Mouse (Mus musculus) erythroblast, embryonic 14.5 days (primary cell): ENCODE results near the gene Rpl18. TPM values are rescaled to one million over a fixed set of nuclear protein-coding genes. Genes with fewer than 3 reads are reported as not detected.

Experiments used
- H3K27me3 ChIP-seq: 2 replicates; pipeline ENCODE4 v1.6.1; 2012; ENCODE audit warnings: inconsistent platforms; ENCODE audit not compliant: control insufficient read depth
- H3K36me3 ChIP-seq: 2 replicates; pipeline ENCODE4 v1.6.1; 2012; ENCODE audit warnings: mild to moderate bottlenecking, inconsistent platforms; ENCODE audit not compliant: control insufficient read depth
- H3K4me1 ChIP-seq: 2 replicates; pipeline ENCODE4 v1.6.1; 2012; ENCODE audit warnings: inconsistent platforms; ENCODE audit not compliant: control insufficient read depth
- H3K4me3 ChIP-seq: replicated peaks from 2 replicates; pipeline ENCODE3; 2012; ENCODE audit warnings: moderate library complexity, mild to moderate bottlenecking, inconsistent platforms
- H3K9me3 ChIP-seq: 2 replicates; pipeline ENCODE4 v1.6.1; 2012; ENCODE audit warnings: low read length, inconsistent platforms, mixed read lengths; ENCODE audit not compliant: control insufficient read depth
- GATA1 ChIP-seq: IDR thresholded peaks from 2 replicates; pipeline ENCODE4 v1.6.1; 2012; ENCODE audit warnings: low read length, inconsistent platforms, mixed read lengths
- TAL1 ChIP-seq: IDR thresholded peaks from 3 replicates; pipeline ENCODE4 v1.6.1; 2012; ENCODE audit warnings: low read length, inconsistent platforms, mixed read lengths
- polyA plus RNA-seq: library from polyadenylated mRNA; stranded (reverse); fragments of >175 nt; gene quantifications from 2 replicates; pipeline ENCODE4 v1.2.3, GENCODE M21; 2012

The Rpl18 gene
- polyA plus RNA-seq, 1 experiment: 1,232 TPM

DNA sequence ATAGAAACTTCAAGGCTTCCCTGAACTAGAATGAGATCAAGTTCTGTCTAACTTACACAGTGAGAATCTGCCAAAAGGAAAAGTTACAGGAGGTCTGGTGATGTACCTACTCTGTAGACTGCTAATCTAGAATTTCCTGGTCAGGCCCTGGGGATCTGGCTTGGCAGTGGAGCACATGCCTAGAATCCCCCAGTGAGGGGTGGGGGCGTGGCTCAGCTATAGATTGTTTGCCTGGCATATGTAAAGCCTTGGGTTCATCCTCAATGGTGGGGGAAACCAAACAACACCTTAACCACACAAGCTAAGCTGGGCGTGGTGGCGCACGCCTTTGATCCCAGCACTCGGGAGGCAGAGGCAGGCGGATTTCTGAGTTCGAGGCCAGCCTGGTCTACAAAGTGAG is 17.4 kb upstream of the Rpl18 start:
- H3K9me3 ChIP-seq: peaks cover 2% of the 10 kb centered on the region; the same call in 1 of the 2 replicates
- no peak overlapping the region for H3K4me3 ChIP-seq
- peaks cover 50% of the 10 kb centered on the region for H3K27me3 ChIP-seq
- H3K4me1 ChIP-seq: no peaks in the 10 kb centered on the region; the same call in 1 of the 2 replicates
- no peaks in the 10 kb centered on the region for H3K36me3 ChIP-seq
- TF ChIP-seq TAL1 (no peak), GATA1 (no peak)

DNA sequence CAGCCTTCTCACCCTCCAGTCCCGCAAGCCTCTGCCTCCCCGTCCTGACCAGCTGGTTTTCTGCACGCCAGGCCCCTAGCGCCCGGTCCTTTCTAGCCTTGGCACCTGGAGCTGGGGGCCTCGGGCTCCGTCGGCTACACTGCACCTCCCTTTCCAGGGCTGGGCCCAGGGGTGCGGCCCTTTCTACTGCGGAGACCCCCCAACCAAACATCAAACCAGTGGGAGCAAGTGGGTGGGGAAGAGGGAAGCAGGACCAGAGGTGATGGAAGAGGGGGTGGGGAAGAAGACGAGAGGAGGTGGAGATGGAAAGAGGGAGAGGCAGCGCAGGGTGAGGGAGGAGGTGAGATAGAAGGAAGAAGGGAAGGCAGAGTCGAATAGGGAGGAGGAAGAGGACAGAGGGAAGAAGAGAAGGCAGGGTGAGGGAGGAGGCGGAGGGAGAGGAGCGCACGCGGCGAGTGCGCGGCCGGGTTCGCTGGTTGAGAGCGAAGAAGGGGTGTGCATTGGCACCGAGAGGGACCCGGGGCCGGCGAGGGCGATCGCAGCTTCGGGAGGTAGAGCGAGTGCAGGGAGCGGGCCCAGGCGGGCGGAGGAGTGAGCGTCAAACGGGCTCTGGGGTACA is 15.6 kb upstream of the Rpl18 start, which contains the start of gene Car11:
TSS of gene Car11 (plus strand) at position 321 of the 619 bp plus-strand sequence.
- Histone ChIP-seq H3K4me1 (peaks cover 12% of the 10 kb centered on the region), H3K9me3 (peaks cover 2% of the 10 kb centered on the region; the same call in 1 of the 2 replicates), H3K36me3 (no peaks in the 10 kb centered on the region), H3K4me3 (no peak within 1 kb of the TSS), H3K27me3 (peaks cover 53% of the 10 kb centered on the region)
- TF ChIP-seq GATA1 (no peak), TAL1 (no peak)

DNA sequence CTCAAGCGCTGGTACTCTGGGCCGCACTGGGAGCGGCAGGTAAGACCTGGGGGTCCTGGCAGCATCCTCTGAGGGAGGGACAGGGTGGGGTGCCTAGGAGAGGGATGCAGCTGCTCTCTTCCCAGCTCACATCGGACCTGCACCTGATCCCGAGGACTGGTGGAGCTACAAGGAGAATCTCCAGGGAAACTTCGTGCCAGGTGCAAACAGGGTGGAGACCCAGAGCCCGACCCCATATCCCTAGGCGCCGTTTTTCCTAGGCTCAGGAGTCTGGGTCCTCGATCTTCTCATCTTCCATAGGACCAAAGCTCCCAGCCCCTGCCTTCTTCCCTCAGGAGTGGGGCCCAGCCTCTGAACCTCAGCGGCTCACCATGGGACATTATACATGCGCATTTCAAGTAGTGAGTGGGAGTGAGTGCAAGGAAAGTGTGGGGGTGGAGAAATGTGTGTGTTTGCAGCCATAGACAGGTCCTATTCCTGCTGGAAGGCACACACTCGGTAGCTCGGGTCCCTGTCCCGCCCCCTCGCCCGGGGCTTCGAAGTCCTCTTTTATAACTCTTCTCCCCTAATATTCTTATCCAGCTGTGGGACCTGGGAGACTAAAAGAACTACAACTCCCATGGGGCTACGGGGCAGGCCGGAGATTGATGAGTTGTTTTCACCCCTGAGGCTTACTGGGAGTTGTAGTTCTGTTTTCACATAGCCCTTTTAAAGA is 14.8 kb upstream of the Rpl18 start:
- Histone ChIP-seq H3K36me3 (no peaks in the 10 kb centered on the region), H3K4me3 (no peak overlapping the region), H3K27me3 (peaks cover 53% of the 10 kb centered on the region), H3K9me3 (peaks cover 2% of the 10 kb centered on the region; the same call in 1 of the 2 replicates), H3K4me1 (peaks cover 20% of the 10 kb centered on the region)
- no peak for TF ChIP-seq TAL1
- no peak for TF ChIP-seq GATA1

DNA sequence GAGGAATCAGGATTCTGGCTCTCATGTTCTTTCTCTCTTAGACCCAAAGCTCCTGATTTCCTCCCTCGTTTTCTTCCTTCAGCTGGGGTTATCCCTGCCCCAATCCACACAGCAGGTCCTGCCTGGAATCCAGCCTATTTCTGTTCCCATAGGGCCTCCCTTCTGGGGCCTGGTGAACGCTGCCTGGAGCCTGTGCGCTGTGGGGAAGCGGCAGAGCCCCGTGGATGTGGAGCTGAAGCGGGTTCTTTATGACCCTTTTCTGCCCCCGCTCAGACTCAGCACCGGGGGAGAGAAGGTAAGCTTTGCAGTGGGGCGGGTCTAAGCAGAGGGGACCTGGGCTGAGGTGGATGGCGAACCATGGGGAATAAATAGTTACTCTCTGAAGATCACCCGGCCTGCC is 14.2 kb upstream of the Rpl18 start:
- H3K9me3 ChIP-seq: peaks cover 2% of the 10 kb centered on the region; the same call in 1 of the 2 replicates
- H3K4me1 ChIP-seq: peaks cover 26% of the 10 kb centered on the region
- peaks cover 57% of the 10 kb centered on the region for H3K27me3 ChIP-seq
- H3K36me3 ChIP-seq: no peaks in the 10 kb centered on the region
- TF ChIP-seq GATA1: no peak
- TF ChIP-seq TAL1: no peak
- no peak overlapping the region for H3K4me3 ChIP-seq

DNA sequence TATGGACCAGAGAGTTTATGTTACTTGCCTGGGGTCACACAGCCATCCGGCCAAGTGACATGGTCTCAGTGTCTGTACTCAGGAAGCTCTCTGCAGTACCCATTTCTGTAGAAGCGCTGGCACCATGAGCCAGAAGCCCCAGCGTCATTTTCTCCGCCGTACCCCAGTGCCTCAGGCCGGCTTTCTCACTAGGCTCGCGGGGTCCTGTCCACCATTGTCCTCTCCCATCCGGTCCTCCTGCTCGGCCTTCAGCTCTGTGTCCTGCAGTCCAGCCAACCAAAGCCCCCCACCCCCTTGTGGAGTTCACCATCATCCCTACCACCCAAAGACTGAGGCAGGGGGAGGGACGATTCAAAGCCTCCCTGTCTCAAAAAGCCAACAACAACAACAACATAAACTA is 13.7 kb upstream of the Rpl18 start:
- H3K4me3 ChIP-seq: no peak overlapping the region
- no peaks in the 10 kb centered on the region for H3K36me3 ChIP-seq
- TF ChIP-seq TAL1 (no peak), GATA1 (no peak)
- peaks cover 2% of the 10 kb centered on the region; the same call in 1 of the 2 replicates for H3K9me3 ChIP-seq
- H3K27me3 ChIP-seq: peaks cover 57% of the 10 kb centered on the region
- H3K4me1 ChIP-seq: peaks cover 31% of the 10 kb centered on the region

DNA sequence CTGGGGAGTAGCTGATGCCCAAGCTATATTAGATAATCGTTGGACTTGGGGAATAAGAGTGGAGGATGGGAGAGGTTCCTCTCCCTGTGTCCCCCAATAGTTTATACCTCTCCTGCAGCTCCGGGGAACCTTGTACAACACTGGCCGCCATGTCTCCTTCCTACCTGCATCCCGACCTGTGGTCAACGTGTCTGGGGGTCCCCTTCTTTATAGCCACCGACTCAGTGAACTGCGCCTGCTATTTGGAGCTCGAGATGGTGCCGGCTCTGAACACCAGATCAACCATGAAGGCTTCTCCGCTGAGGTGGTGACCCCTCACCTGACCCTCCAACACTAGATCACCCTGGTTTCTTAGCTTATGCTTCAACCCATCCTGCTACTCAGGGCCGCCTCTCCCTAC is 12.9 kb upstream of the Rpl18 start:
- TF ChIP-seq GATA1 (no peak), TAL1 (no peak)
- Histone ChIP-seq H3K27me3 (peaks cover 57% of the 10 kb centered on the region), H3K4me1 (peaks cover 38% of the 10 kb centered on the region), H3K36me3 (no peaks in the 10 kb centered on the region), H3K4me3 (no peak overlapping the region), H3K9me3 (peaks cover 2% of the 10 kb centered on the region; the same call in 1 of the 2 replicates)

DNA sequence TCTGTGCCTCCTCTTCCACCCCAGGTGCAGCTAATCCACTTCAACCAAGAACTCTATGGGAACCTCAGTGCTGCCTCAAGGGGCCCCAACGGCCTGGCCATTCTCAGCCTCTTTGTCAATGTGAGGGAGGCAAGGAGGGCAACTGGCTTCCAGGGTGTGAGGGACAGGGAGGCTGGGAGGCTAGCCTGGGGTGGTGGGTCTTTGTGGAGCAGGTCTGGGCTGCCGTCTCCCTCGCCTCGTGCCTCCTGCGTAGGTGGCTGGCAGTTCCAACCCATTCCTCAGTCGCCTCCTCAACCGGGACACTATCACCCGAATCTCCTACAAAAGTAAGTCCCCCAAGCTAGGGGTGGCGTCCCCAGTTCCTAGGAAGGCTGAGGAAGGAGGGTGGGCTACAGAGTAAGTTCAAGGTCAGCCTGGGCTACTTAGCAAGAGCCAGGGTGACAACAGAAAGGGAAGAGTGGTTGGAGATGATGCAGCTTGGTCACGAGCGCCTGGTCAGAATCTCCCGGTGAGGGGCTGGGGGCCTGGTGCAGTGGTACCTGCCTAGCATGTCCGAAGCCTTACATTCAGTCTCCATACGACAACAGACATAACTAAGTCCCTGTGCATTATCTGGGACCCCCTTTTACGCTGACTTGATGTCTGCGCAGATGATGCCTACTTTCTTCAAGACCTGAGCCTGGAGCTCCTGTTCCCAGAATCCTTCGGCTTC is 12.3 kb upstream of the Rpl18 start:
- peaks cover 2% of the 10 kb centered on the region; the same call in 1 of the 2 replicates for H3K9me3 ChIP-seq
- no peak for TF ChIP-seq GATA1
- TF ChIP-seq TAL1: no peak
- peaks cover 45% of the 10 kb centered on the region for H3K4me1 ChIP-seq
- no peaks in the 10 kb centered on the region for H3K36me3 ChIP-seq
- H3K27me3 ChIP-seq: peaks cover 54% of the 10 kb centered on the region
- H3K4me3 ChIP-seq: no peak overlapping the region

DNA sequence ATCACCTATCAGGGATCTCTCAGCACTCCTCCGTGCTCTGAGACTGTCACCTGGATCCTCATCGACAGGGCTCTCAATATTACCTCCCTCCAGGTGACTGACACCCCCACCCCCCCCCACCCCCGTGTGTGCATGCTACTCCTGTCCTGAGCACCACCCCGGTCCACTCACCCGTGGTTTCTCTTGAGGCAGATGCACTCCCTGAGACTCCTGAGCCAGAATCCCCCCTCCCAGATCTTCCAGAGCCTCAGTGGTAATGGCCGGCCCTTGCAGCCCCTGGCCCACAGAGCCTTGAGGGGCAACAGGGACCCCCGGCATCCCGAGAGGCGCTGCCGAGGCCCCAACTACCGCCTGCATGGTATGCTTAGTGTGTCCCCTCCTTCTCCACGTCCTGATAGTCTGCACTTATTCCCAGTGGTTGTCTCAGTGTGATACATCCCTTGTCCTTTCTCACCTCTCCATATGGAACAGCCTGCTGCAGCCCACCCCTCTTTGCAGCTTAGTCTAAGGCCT is 11.7 kb upstream of the Rpl18 start:
- Histone ChIP-seq H3K36me3 (no peaks in the 10 kb centered on the region), H3K27me3 (peaks cover 48% of the 10 kb centered on the region), H3K4me3 (peak overlapping the region; percentile 67), H3K4me1 (peaks cover 51% of the 10 kb centered on the region), H3K9me3 (peaks cover 2% of the 10 kb centered on the region; the same call in 1 of the 2 replicates)
- no peak for TF ChIP-seq GATA1
- TF ChIP-seq TAL1: no peak
